Mouse (Mus musculus): ENCODE measurements at regions not wholly inside any gene's neighbourhood (a gene's known extent, or its start where the extent isn't known, plus 50 kb on each side); places are given as distances from the start of the nearest gene placed in this dataset.
A peak's percentile ranks its signal among the peaks of the same experiment; 100 is the strongest.
"Not testable (repeated sequence)": the region's sequence is repeated elsewhere in the genome, so short reads cannot be mapped to it uniquely, and the experiment has no call there.

DNA sequence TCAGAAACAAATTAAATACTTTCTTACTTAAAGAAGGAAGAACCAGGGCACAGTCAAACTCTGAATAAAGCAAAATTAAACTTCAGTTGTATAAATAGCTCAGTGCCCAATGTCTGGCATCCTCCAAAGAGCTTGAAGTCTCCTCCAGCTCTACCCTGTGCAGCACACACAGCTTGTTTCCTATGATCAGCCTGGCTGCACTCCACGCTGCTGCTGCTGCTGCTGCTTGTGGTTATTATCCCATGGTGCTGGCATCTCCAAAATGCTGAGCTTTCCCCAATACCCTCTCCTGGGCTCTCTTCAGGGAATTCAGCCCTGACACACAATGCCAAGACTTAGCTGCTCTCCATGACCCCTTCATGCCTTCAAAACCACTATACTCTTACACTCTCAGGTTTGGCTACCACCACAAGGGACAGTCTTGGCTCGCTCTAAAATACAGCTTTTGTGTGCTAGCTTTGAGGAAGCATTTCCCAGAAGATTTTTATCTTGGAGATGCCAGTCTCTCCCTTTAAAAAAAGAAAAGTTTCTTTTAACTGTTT, 121.0 kb downstream of the Rab10 start:
- not testable (repeated sequence) for DNase-seq (ENCODE audit: low read depth in 2 of 2, low spot score in 2 of 2)

- DNase-seq (ENCODE audit: low read depth in 2 of 2, low spot score in 2 of 2) = no peak
These were observed 121.6 kb downstream of the Rab10 start for GRCm38 (mm10) chr12:3188137-3188536.

DNA sequence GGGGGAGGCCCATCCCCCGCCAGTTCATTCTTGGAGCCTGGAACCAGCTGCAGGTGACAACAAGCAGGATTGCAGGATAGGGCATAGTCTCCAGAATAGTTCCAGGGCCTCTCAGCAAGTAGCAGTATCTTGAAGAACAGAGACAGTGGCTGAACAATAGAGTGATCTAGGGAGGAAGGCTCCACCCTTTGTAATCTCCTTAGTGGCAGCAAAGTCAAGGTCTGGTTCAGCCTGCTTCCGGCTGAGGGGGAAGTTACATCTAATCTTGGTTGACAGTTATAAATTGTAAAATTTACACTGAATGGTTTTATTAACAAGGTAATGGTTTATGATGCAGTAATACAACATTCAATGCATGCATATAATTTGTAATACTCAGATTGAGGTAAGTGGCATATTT, 136.4 kb downstream of the Rab10 start:
- DNase-seq (ENCODE audit: low read depth in 2 of 2, low spot score in 2 of 2) = no peak

DNA sequence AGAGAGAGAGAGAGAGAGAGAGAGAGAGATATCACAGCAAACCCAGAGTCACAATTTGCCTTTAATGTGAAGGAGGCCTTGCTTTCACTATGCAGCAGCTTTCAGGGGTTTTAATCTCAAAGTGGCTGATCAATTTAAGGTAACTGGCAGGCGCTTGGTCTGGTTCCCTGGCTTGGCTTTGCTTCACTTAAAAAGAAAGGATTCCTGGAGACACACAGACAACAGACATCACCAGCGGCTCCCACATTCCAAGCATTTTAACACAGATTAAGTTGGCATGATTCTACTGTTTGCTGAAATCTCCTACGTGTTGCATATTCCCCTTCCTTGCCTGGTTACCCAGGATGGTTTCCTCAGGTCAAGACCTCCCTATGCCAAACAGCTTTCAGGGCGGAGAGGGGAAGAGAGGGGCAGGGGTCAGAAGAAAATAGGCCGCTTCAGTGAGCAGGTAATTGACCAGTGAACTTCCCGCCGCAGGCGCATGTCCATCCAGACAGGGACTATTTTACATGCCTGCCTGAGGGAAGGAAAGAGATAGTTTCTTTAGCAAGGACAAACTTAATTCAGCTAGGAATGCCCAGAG, 140.0 kb downstream of the Rab10 start:
- DNase-seq (ENCODE audit: low read depth in 2 of 2, low spot score in 2 of 2) = not testable (repeated sequence)

DNA sequence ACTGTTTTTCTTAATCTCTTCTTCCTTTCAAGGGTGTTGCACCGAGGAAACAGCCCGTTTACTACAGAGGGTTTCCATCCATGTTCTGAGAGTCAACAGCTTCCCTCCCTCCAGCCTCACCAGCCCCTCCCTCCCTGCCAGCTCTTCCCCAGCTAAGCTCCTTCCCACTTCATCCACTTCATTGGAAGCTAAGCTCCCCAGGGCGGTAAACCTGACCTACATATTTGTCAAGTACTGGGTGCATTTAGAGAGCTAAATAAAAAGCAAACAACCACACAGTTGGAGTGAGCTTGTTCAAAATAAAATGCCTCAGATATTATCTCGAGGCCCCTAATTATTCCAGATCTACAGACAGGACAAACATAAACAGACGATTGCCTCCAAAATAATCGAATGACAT, 148.1 kb downstream of the Rab10 start:
- not testable (repeated sequence) for DNase-seq (ENCODE audit: low read depth in 2 of 2, low spot score in 2 of 2)

DNA sequence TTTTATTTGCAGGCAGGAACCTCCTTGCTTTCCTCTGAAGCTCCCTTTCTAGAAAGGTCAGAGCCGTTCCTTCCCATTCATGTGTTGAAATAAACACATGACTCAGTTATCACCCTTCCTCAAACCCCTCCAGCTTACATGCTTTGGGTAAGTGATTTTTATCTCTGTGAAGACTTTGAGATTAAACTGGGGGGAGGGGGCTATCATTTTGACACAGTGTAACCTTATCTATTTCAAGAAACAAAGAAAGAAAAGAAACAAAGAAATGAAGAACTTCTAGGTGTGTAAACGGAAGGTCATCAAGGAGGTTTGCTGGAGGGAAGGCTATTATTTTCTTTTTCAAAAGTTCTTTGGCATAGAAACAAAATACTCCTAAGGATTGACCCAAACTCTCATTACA, 151.0 kb downstream of the Rab10 start:
- DNase-seq (ENCODE audit: low read depth in 2 of 2, low spot score in 2 of 2) = not testable (repeated sequence)

GRCm38 (mm10) chr12:3153705-3154104, 156.1 kb downstream of the Rab10 start:
- DNase-seq (ENCODE audit: low read depth in 2 of 2, low spot score in 2 of 2) = not testable (repeated sequence)

- not testable (repeated sequence) for DNase-seq (ENCODE audit: low read depth in 2 of 2, low spot score in 2 of 2)
These were observed 177.2 kb downstream of the Rab10 start for GRCm38 (mm10) chr12:3132553-3132952.

- not testable (repeated sequence) for DNase-seq (ENCODE audit: low read depth in 2 of 2, low spot score in 2 of 2)
These were observed 178.5 kb downstream of the Rab10 start for GRCm38 (mm10) chr12:3131149-3131751.

DNA sequence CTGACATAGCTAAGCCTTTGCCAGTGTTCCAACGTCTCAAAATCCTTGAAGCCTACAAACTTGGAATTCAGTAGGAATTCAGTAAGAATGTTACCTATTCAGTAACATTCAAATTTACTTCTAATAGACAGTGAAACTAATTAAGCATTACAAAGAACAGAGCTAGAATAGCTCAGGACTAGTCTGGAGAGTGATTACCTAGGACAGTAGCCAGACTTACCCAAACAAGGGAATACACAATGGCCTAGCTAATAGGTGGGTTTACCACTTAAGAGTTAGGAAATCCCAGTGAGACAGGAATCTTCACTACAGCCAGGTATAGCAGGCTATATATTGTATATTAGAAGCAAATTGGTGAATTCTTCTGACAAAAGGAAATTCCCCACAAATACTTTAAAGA, 182.4 kb downstream of the Rab10 start:
- not testable (repeated sequence) for DNase-seq (ENCODE audit: low read depth in 2 of 2, low spot score in 2 of 2)

DNA sequence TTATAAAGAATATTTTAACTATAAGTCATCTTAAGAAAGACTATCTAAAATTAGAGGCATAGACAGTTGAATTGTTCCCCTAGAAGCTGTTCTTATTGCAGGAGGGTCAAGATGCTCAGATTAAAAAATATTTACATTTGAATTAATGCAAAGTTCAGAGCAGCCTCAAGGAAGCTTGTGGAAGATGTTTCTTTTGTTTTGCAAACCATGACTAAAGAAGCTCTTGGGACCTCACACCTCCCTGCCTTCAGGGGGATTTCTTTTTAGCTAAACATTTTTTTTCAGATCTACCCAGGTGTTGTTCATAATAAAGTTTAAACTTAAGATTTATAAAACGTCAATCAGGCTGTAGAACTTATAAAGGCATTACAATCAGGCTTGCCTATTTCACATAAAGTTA, 185.7 kb downstream of the Rab10 start:
- DNase-seq (ENCODE audit: low read depth in 2 of 2, low spot score in 2 of 2) = no peak

DNA sequence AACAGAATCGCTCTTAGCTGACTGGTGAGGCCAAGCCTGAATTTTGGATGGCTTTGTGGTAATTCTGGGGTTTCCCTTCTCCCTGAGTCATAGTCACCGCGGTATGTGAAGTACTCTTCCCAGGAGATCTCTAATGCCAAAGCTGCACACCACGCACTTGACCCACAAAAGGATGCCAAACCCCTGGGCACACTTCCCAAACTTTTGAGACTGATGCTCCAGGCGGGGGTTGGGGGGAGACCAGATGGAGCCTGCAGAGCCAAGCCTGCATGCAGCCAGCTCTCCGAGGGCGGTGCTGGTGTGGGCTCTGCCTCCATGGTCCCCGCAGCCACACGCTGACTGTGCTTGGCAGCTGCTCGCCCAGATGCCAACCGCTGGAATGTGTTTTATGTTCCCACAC, 199.2 kb downstream of the Rab10 start:
- not testable (repeated sequence) for DNase-seq (ENCODE audit: low read depth in 2 of 2, low spot score in 2 of 2)

DNA sequence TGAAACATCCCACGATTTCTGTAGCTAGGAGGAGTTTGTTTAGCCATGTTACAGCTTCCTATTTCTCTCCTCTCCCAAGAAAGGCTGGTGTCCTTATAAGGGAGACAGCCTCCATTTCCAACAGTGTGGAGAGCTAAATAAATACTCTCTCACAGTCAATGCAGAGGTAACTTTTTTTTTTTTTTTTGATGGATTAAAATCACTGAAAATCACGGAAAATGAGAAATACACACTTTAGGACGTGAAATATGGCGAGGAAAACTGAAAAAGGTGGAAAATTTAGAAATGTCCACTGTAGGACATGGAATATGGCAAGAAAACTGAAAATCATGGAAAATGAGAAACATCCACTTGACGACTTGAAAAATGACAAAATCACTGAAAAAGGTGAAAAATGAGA, 200.1 kb downstream of the Rab10 start:
- DNase-seq (ENCODE audit: low read depth in 2 of 2, low spot score in 2 of 2) = peak; percentile 94

- DNase-seq (ENCODE audit: low read depth in 2 of 2, low spot score in 2 of 2) = not testable (repeated sequence)
These were observed 207.8 kb downstream of the Rab10 start for GRCm38 (mm10) chr12:3101963-3102362.

DNA sequence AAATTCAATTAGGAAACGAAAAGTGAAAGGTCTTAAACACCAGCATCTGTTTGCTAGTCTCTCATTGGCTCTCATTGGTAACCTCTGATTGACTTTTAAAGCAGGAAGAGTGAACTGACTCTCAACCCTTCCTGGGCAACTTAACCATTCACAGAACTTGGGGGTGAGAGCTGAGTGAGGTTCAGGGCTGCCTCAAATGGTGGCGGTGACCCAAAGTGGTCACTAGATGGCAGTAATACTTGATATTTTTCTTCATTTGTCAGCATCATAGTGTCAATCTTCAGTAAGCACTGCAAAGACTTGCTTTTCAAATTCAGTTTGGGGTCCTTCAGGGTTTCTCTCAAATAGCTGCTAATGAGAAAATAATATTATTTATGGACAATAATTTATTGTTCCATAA, 211.6 kb downstream of the Rab10 start:
- peak; percentile 18 to 37 for DNase-seq (ENCODE audit: low read depth in 2 of 2, low spot score in 2 of 2)

DNA sequence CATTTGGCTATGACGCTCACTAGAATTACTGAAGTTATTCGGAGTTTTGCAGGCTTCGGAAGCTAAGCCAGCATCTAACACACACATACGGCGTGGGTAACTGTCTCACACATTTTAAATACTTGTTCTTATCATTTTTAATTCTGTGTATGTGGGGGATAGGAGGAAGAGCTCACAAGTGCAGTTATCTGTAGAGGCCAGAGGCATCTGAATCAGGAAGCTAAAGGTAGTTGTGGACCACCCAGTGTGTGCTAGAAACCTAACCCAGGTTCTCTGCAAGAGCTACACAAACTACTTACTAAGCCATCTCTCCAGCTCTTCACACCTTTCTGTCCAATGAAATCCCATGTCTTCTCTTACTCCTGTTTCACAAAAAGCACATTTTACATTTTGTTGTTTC, 215.3 kb downstream of the Rab10 start:
- DNase-seq (ENCODE audit: low read depth in 2 of 2, low spot score in 2 of 2) = no peak

DNA sequence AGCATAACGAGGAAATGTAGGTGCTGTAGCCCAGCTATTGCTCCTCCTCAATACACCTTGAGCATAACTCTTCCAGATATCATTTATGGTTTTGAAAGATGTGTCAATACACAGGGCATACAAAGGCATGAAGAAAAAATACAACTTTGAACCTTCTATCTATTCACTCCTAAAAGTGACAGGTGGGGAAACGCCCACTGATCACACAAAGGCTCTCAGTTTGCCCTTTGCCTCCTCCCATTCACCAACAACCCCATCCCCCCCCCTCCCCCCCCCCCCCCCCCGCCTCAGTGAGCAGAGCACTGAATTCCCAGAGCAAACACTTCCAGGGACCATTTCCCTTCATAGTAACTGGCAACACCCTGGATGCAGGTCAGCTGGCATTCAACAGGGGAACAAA, 216.8 kb downstream of the Rab10 start:
- not testable (repeated sequence) for DNase-seq (ENCODE audit: low read depth in 2 of 2, low spot score in 2 of 2)

GRCm38 (mm10) chr12:3049546-3049945, 260.2 kb downstream of the Rab10 start:
- DNase-seq (ENCODE audit: low read depth in 2 of 2, low spot score in 2 of 2) = not testable (repeated sequence)

DNA sequence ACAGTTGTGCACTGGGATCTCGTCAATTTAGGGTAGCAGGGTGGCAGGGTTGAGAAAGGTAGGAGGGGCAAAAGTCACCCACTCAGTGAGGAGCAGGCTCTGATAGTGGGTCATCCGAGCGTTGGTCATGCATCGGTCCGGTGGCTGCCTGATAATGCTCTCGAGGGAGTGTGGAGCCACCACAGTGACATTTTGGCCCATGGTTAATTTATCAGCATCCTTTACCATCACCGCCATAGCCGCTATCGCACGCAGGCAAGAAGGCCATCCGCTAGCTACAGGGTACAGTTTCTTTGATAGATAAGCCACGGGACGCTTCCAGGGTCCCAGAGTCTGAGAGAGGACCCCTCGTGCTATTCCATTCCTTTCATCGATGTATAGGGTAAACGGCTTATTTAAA, 291.3 kb downstream of the Rab10 start:
- DNase-seq (ENCODE audit: low read depth in 2 of 2, low spot score in 2 of 2) = not testable (repeated sequence)

GRCm38 (mm10) chr12:3016777-3017176, 293.0 kb downstream of the Rab10 start:
- DNase-seq (ENCODE audit: low read depth in 2 of 2, low spot score in 2 of 2) = not testable (repeated sequence)
